Mouse (Mus musculus) brain, embryonic 14.5 days (tissue): ENCODE results near the gene Brinp2. TPM values are rescaled to one million over a fixed set of nuclear protein-coding genes. Genes with fewer than 3 reads are reported as not detected.

Source experiments
- DNase-seq: peaks from one replicate; pipeline ENCODE4 v3.0.0-alpha.2; 2011; ENCODE audit warnings: low read depth
- CTCF ChIP-seq: fragments of 200-500 bp; IDR thresholded peaks from 2 replicates; pipeline ENCODE4 v1.5.1; 2012; ENCODE audit warnings: inconsistent platforms, mild to moderate bottlenecking, moderate library complexity, borderline replicate concordance; ENCODE audit not compliant: insufficient read depth, insufficient read length; ENCODE audit errors: extremely low read depth
- POLR2A ChIP-seq: fragments of 200-500 bp; IDR thresholded peaks from 2 replicates; pipeline ENCODE4 v1.6.1; 2012; ENCODE audit warnings: mild to moderate bottlenecking, inconsistent platforms, borderline replicate concordance; ENCODE audit not compliant: poor library complexity, insufficient read depth, insufficient read length, severe bottlenecking; ENCODE audit errors: extremely low read depth
- polyA plus RNA-seq: library from polyadenylated mRNA; depleted of rRNA; stranded (reverse); fragments of >200 nt; gene quantifications from 2 replicates; pipeline ENCODE4 v1.2.3, GENCODE M21; 2012; rRNA removed

The Brinp2 gene
- polyA plus RNA-seq, 1 experiment, result 29.5 TPM

GRCm38 (mm10) chr1:158214743-158215142 lies 141.4 kb downstream of the Brinp2 start:
- TF ChIP-seq CTCF, result peak; percentile 44; the same call in 1 of the 2 replicates
- no peak for TF ChIP-seq POLR2A
- no peak for DNase-seq

- no peak for TF ChIP-seq CTCF
- no peak for TF ChIP-seq POLR2A
- no peak for DNase-seq
Measured at GRCm38 (mm10) chr1:158213736-158214135, 142.4 kb downstream of the Brinp2 start.

GRCm38 (mm10) chr1:158207620-158208019 lies 148.5 kb downstream of the Brinp2 start:
- TF ChIP-seq CTCF (no peak), POLR2A (no peak)
- DNase-seq, result no peak

- TF ChIP-seq CTCF (no peak), POLR2A (no peak)
- no peak for DNase-seq
Measured at GRCm38 (mm10) chr1:158202932-158203331, 153.2 kb downstream of the Brinp2 start.

Other genes with a start within 250 kb of the Brinp2 start
- gene Astn1, start 5.9 kb upstream of the Brinp2 start, polyA plus RNA-seq, result 38.2 and 71.3 TPM in 2 replicates